Mouse (Mus musculus) midbrain, embryonic 15.5 days (tissue): ENCODE data around the gene Cylc2. TPM values are rescaled to one million over a fixed set of nuclear protein-coding genes. Genes with fewer than 3 reads are reported as not detected.

Experiments used
- ATAC-seq: fragments of 200-750 bp; cut with Nextera tagmentation; replicated peaks from 2 replicates; pipeline ENCODE4 v1.8.0; 2017; ENCODE audit warnings: moderate TSS enrichment
- H3K27ac ChIP-seq: fragments of 300-500 bp; sonication (generic); 2 replicates; pipeline ENCODE4 v1.5.1; 2015; ENCODE audit warnings: mild to moderate bottlenecking, inconsistent platforms
- H3K27me3 ChIP-seq: fragments of 300-500 bp; sonication (generic); replicated peaks from 2 replicates; pipeline ENCODE4 v1.6.1; 2015; ENCODE audit warnings: inconsistent platforms
- H3K36me3 ChIP-seq: fragments of 300-500 bp; sonication (generic); replicated peaks from 2 replicates; pipeline ENCODE4 v1.6.1; 2015; ENCODE audit warnings: inconsistent platforms
- H3K4me1 ChIP-seq: fragments of 300-500 bp; sonication (generic); 2 replicates; pipeline ENCODE4 v1.6.1; 2015; ENCODE audit warnings: inconsistent platforms
- H3K4me2 ChIP-seq: fragments of 300-500 bp; sonication (generic); 2 replicates; pipeline ENCODE4 v1.6.1; 2015; ENCODE audit warnings: inconsistent platforms, mild to moderate bottlenecking, moderate library complexity
- H3K4me3 ChIP-seq: fragments of 300-500 bp; sonication (generic); 2 replicates; pipeline ENCODE4 v1.5.1; 2015; ENCODE audit warnings: mild to moderate bottlenecking, inconsistent platforms
- H3K9ac ChIP-seq: fragments of 300-500 bp; sonication (generic); 2 replicates; pipeline ENCODE4 v1.6.1; 2015; ENCODE audit warnings: mild to moderate bottlenecking, inconsistent platforms
- H3K9me3 ChIP-seq: fragments of 300-500 bp; sonication (generic); 2 replicates; pipeline ENCODE4 v1.6.1; 2016; ENCODE audit warnings: inconsistent platforms
- WGBS: fragments of 180-500 bp; shearing (Covaris S2); methylation state at CpG from one replicate; pipeline ENCODE4 v1.1.7; 2015; ENCODE audit warnings: mixed read lengths; 5-methylcytosine and 5-hydroxymethylcytosine counted together
- polyA plus RNA-seq: library from polyadenylated mRNA; unstranded; fragments of >200 nt; fragmentation: Nextera tagmentation; extraction: Ambion mirVana; gene quantifications from 2 replicates; pipeline ENCODE4 v1.2.1, GENCODE M21; 2015

Gene Cylc2
- polyA plus RNA-seq = not detected in 2 replicates

DNA sequence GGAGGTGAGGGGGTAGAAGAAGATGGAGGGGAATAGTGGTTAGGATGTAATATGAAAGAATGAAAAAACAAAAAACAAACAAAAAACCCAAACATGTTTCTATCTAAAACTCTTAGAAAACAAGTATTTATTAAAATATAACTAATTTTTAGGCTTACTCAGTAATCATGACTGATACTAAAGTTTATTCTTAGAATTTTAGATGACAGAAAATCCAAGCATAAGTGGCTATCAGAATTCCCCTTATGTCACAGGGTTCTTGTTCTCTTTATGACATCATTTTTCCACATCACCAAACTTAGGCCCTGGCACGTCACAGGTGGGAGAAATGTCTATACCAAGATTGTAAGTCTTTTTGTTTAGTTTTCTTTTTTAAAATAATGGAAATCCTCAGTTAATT is at the start of gene Cylc2:
Cylc2 (plus strand) TSS at position 301 of the 400 bp plus-strand sequence.
- no peaks in the 10 kb centered on the region for H3K27me3 ChIP-seq
- no peaks in the 10 kb centered on the region for H3K9me3 ChIP-seq
- H3K4me3 ChIP-seq = no peak within 1 kb of the TSS
- ATAC-seq = no peak
- no peak within 1 kb of the TSS for H3K27ac ChIP-seq
- no peaks in the 10 kb centered on the region for H3K4me1 ChIP-seq
- H3K4me2 ChIP-seq = no peak within 1 kb of the TSS
- WGBS = 88% methylated on average over 1 of the region's 1 CpGs
- H3K9ac ChIP-seq = no peak within 1 kb of the TSS
- H3K36me3 ChIP-seq = no peaks in the 10 kb centered on the region
